Mouse (Mus musculus): Measurements from ENCODE around the gene Rbm34. TPM values are rescaled to one million over a fixed set of nuclear protein-coding genes. Genes with fewer than 3 reads are reported as not detected.

The Rbm34 gene
- total RNA-seq, 2 experiments from 2014 or later, result 4.6 to 5.6 TPM

DNA sequence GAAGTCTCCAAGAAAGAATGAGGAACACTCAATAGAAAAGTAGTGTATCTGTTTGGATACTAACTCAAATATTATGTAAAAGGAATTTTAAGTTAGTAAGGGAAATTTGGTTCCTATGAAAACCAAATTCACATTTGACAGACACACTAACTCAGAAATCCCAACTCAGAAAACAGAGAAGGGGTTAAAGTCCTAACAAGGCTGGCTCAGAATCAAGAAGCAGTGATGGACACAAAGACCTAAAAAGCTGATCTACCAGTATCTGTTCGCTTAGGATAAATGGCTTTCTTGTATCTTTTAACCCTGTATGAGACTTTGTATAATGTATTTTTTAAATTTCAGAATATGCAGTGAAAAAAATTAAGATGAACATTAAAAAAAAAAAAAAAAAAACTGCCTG lies 1.3 kb downstream of the Rbm34 start:
- no peak for DNase-seq
- intact Hi-C loops (cut with DNase I; ENCODE audit: low total_unique reads), result no loop called here

DNA sequence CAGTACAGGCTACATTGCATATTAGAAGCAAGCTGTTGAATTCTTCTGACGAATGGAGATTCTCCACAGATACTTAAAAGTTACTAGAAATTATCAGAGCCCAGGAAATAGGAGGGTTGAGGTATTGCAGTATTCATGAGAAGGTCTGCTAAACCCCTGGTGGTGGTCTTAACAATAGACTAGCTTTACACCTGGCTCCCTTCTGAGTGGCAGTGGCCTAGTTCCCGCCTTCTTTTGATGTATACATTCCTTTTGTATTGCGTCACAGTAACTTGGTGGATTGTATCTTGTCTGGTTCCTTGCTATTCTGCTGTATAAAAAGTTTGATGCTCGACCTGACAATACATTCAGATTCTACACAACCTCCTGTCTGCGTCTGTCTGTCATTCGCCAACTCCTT lies 2.8 kb downstream of the Rbm34 start:
- DNase-seq, result no peak
- intact Hi-C loops (cut with DNase I; ENCODE audit: low total_unique reads), result no loop called here

DNA sequence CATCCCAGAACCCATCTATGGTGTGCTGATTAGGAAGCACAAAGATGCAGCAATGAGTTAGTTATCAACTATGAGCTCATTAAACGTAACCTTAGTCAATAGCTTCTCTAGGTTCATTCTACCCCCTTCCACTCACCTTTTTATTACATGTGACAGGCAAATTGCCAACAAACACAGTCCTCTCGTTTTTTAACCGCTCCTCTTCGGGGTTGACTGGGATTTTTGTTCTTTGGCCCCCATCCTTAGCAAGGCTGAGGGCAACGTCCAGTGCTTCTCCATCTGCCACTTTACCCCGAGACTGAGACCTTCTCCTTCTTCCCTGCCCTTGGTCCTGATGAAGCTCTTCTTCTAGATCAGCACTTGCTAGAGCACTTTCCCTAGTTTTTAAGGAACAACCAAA lies 5.6 kb downstream of the Rbm34 start:
- DNase-seq, result no peak
- intact Hi-C loops (cut with DNase I; ENCODE audit: low total_unique reads), result no loop called here

DNA sequence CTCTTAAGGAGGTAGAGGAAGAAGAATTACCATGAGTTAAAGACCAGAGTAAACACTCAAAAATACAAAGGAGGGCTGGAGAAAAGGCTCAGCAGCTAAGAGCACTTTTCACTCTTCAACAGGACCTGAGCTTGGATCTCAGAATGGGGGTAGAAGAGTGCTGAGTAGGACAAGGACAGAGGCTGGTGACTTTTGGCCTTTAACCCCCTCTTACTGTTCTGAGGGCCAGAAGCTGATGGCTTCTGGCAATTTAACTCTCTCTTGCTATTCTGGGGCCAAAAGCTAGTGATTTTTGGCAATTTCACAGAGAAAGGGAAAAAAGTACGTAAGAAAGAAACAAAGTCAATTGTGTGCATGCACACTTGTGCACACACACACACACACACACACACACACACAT lies 8.0 kb downstream of the Rbm34 start:
- DNase-seq, result no peak
- intact Hi-C loops (cut with DNase I; ENCODE audit: low total_unique reads), result no loop called here

DNA sequence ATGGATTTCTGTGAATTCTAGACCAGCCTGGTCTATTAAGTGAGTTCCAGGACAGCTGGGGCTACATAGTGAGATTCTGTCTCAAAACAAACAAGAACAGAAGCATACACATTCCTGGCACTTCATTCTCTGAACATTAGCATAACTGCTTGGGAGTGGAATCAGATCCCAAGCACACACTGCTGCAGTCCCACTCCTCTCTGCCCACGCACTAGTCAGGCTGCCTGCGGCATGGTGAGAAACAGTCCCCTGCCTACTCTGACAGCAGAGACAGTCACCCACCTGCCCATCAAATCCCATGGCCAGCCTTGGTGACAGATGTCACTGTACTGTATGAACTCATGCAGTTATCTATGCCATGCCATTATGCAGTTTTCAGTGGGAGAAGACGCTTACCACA lies 9.4 kb downstream of the Rbm34 start:
- no peak for DNase-seq
- intact Hi-C loops (cut with DNase I; ENCODE audit: low total_unique reads), result no loop called here

DNA sequence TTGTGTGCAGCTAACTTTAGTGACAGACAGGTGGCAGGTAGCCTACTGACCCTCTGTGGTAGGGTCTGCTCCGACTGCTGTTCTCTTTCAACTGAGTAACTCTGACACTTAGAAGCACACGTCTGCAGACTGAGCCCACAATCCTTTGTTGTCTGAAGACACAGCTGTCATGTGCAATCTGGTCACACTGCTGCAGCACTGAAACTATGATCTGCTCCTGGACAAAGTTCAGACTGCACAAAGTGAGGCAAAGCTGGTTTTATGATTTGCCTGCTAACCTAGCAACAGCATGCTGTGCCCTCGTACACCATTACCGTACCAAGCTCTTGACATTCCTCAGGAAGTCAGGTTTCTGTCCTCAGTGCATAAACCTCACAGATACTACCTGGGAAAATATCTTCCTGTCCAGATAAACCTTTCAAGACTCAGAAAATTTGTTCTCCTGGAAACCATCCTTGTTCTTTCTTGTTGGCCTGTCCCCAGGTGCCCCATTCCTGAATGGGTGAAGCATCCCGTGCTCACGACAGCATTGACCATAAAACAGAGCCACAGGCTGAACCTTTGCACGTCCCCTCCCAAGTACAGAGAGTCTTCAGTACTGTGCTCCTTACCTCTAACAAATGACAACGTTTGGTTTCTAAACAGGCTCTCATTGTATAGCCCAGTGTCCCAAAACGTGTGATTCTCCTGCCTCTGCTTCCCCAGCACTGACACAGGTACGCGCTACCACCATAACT lies 18.8 kb downstream of the Rbm34 start:
- DNase-seq, result no peak
- intact Hi-C loops (cut with DNase I; ENCODE audit: low total_unique reads), result no loop called here

DNA sequence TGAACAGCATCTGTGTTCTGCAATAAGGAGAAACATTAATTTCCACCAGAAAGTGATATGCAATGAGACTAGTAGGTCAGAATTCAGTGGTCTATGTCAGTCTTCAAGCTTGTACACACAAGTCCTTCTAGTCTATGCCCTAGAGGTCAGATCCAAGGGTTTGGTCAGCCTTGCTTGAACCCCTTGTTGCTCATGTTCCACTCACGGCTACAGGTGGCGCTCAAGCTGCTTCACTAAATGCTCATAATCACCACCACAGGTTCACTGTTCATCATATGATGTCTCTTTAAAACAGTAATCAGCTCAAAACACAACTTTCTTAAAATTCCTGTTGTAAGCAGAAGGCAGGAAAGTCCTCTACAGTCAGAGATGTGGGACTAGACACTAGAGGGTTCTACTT lies 21.3 kb downstream of the Rbm34 start:
- intact Hi-C loops (cut with DNase I; ENCODE audit: low total_unique reads), result no loop called here
- no peak for DNase-seq

DNA sequence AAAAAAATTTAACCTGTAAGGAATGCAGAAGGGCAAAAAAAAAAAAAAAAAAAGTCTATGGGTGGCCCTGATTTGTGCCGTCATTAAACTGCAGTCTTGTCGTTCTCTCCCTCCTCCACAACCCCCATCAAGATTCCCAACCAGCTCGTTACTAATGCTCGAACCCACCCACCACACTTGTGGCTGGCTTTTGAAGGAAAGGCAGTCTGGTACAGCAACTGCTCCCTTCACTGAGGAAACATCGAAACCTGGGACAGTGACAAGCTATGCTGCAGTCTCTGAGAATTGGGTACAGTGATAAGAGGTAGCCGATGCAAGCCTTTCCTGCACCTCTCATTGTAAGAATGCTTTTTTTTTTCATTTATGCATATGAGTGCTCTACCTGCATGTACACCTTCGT lies 24.4 kb downstream of the Rbm34 start:
- intact Hi-C loops (cut with DNase I; ENCODE audit: low total_unique reads), result no loop called here
- DNase-seq, result no peak

DNA sequence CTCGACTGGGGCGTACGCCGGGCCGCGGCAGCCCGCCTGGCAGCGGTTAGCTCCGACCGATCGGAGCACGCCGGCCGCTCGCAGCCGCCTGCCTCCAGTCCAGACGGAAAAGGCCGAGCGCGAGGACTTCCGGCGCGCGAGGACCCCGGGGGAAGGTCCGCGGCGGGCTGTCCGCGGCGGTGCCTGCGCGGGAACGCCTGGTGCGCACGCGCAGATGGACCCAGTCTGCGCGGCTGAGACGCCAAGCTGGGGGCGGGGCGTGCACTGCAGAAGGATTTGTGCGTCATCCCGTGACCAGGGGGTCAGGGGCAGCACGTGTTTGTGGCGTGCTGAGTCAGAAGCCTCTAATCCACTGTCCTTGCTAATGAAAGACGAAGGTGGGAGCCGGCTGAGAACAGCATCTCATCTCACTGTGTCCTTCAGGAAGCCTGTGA lies 25.1 kb downstream of the Rbm34 start, which contains the start of gene Tomm20:
Tomm20 (minus strand) TSS at position 115 of the 434 bp plus-strand sequence.
- intact Hi-C loops (cut with DNase I; ENCODE audit: low total_unique reads), result no loop called here

DNA sequence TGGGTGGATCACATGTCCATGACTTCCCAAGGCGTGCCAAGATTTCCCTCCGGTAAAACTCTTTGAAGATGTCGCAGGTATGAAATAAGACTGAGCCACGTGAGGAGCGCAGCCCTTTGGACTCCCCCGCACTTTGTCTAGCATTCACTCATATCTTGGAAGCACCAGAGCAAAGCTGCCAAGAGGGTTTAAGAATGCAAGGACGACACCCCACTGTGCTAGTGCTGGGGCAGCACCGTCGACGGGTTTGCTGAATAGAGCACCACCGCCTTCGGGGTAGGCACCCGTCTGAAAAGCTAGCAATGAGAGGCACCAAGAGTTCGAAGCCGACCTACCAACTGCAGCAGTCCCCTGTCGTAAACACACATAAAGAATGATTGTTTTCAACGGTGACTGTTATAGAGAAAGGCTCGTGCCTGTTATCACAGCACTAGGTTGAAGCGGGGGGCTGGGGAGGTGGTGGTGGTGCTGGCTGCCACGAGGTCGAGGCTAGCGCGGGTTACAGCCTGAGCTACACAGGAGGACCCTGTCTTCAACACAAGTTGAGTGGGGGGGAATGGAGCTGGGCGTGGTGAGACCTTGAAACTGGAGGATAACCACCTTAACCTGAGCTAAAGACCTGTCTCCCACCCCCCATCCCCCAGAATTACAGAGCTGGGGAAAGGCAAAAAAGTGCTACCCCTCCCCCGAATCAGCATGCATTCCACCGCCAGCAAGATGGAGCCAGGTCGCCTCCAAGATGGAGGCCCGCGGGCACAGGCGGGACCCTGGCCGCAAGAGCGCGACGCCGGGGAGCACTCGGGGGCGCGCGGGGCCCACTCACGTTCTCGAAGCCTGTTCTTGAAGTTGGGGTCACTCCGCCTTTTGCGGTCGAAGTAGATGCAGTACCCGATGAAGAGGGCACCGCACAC lies 25.8 kb downstream of the Rbm34 start:
- peak; percentile 44 for DNase-seq
- intact Hi-C loops (cut with DNase I; ENCODE audit: low total_unique reads), result no loop called here

More for the DNA sequence above, 25.1 kb downstream of the Rbm34 start, which contains the start of gene Tomm20:
- DNase-seq, result peak; percentile 96

DNA sequence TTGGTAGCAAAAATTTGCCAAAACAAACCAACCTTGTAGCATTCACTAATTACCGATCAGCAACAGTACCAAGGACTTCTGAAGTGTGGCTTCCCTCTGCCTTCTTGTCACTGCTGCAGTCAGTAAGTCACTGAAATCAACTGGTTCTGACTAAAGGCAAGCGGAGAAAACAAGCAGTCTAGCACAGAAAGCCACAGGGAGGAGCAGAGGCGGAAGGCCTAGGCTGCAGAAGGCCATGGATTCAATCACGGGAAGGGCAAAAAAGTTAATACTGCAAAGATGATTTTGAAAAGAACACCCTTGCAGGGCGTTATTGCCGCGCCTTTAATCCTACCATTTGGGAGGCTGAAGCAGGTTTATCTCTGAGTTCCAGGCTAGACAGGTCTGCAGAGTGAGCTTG lies 27.3 kb downstream of the Rbm34 start:
- DNase-seq, result no peak
- intact Hi-C loops (cut with DNase I; ENCODE audit: low total_unique reads), result no loop called here

DNA sequence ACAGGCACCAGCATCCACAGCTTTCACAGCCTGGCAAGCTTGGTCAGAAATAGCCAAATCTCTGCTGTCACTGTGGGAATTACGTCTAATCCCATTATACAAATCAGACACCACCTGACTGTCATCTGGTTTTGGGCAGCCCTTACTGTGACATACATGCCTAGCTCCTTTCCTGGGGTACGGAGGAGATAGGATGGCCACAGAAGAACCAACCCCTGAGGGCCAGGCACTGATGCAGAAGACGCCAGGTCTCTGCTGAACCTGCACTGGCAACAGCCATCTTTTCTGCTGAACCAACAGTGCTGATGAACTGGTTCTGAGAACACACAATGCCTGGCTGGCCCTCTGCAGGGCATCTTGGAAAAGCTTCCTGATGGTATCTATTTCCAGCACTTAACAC lies 33.5 kb downstream of the Rbm34 start:
- intact Hi-C loops (cut with DNase I; ENCODE audit: low total_unique reads), result no loop called here
- DNase-seq, result no peak

DNA sequence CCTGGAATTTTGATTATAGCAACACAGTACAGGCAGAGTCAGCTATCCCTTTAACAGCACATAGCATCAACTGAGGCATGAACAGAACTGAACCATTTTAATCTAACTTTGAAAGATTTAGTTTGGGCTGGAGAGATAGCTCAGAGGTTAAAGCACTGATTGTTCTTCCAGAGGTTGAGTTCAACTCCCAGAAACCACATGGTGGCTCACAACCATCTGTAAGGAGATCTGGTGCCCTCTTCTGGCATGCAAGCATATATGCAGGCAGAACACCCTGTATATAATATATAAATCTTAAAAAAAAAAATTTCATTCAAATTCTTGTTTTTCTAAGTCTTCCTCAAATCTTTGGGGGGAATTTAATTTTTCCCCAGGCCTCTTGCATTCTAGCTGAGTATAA lies 34.9 kb downstream of the Rbm34 start:
- intact Hi-C loops (cut with DNase I; ENCODE audit: low total_unique reads), result no loop called here
- DNase-seq, result no peak

DNA sequence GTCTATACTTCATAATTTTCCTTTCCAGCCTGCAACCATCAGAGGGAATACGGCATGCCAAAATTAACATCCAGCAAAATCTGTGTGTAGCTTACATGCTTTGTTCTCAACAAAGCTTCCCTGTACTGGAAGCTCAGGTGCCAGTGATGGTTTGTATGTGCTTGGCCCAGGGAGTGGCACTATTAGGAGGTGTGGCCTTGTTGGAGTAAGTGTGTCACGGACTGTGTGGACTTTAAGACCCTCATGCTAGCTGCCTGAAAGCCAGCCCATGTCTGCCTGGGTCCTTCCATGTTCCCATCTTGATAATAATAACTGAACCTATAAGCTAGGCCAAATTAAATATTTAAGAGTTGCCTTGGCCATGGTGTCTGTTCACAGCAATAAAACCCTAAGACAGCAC lies 35.5 kb downstream of the Rbm34 start:
- intact Hi-C loops (cut with DNase I; ENCODE audit: low total_unique reads), result no loop called here
- no peak for DNase-seq

DNA sequence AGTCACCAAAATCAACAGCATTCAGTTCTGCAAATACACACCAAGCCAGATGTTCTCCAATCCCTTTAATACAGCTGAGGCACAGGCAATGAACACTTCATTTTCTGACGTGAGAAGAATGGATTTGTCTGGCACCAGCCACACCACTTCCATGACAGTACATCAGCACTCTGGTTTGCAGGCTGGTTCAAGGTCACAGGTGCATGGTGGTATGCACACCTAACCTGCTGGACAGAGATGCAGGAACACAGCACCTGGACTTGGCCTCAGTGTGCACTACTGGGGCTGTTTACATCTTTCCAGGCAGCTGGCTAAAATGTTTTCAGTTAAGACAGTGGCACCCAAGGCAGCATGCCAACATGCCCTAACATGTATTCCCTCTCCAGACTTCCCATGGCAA lies 38.2 kb downstream of the Rbm34 start:
- intact Hi-C loops (cut with DNase I; ENCODE audit: low total_unique reads), result loop anchor here (5.0 kb wide), 1 partner anchor 40 kb away; the partner anchor contains the start of gene Rbm34
- no peak for DNase-seq

DNA sequence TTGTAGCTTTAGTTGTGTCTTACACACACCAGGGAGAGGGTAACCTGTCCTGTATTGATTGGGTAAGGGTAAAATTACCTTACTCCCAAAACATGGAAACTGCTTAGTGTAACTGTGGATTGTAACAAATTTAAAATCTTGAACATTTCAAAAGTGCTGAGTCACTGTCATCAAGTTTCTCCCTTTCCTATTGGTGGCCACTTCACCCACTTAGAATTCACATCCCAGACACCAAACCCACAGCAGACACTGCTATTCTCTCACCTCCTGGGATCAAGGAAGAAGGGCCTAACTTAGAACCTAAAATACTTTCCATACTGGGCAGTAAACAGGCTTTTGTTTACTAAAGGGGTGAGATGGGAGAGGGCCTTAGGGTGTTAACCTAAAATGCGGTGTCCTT lies 38.6 kb downstream of the Rbm34 start:
- intact Hi-C loops (cut with DNase I; ENCODE audit: low total_unique reads), result loop anchor here (5.0 kb wide), 1 partner anchor 40 kb away; the partner anchor contains the start of gene Rbm34
- no peak for DNase-seq

DNA sequence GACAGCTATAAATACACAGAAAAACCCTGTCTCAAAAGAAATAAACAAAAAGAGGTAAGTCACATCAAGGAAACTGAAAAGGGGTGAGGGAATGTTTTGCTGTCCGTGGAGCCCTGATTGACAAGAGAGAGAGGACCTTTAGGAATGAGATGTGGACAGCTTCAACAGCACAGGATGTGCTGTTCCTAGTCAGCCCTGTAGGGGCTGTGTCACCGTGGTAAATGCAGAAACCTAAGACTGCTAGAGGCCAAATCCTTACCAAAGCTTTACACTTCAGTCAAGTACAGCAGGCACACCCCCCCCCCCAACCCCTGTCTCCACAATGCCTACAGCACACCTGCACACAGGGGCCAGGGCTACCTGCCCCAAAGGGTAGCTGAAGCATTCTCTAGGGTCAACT lies 39.2 kb downstream of the Rbm34 start:
- DNase-seq, result no peak
- intact Hi-C loops (cut with DNase I; ENCODE audit: low total_unique reads), result loop anchor here (5.0 kb wide), 1 partner anchor 41 kb away; the partner anchor contains the start of gene Rbm34

DNA sequence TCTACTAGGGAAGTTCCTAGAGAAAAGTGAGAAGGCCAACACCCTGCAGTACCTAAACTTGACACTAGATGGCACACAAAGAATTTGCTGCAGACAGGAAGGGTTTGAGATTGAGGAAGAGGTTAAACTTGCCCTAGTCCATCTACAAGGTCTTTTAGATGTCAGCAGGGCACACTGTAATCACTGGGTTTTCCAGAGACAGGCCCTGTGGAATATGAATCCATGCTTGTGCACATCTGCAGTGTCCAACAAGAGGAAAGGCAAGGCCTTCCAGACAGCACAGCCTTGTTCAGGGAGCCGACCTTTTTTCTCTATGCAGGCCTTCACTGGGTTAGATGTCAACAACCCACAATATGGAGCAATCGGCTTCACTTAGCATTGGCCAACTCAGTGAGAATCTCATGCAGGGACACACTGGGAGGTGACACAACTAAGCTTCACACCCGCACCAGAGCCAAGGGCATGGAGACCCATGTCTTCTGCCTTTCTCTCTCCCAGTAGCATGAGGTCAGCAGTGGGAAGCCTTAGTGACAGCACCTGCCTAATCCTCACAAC lies 41.2 kb downstream of the Rbm34 start:
- intact Hi-C loops (cut with DNase I; ENCODE audit: low total_unique reads), result loop anchor here (5.0 to 10.0 kb wide), 2 partner anchors 43 to 185 kb away; partner anchors contain the start of gene Rbm34
- DNase-seq, result peak; percentile 37

DNA sequence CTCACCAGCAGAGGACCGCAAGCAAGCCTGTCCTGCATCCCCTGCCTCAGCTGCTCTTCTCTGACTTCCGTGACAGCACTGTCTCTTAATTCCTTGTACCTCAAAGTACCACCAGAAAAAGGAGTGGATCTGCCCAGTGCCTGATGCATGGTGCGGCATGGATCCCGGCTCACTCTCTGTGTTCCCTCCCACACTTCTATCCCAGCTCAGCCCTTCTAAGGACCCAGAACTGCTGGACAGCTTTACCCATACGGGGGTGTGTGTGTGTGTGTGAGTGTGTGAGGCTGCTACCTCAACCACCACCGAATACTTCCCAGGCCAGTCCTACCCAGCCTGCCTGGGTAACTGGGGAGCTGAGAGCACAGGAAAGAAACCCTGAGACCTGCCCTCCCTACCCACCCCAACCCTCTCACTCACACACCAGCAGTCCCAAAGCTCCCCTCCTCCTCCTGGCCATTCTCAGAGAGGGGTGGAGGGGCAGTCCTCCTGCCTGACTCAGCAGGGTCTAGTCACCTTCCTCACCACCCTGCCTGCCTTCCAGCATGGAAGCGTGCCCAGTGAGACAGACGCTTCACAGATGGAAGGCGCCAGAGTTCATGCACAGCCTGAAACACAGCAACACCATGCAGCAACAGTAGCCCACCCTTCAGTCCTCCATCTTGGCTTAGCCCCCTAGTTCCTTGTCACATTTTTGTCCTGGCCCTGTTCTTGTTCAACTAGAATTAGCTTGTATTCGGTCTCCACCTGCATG lies 41.9 kb downstream of the Rbm34 start:
- no peak for DNase-seq
- intact Hi-C loops (cut with DNase I; ENCODE audit: low total_unique reads), result loop anchor here (10.0 kb wide), 1 partner anchor 184 kb away; no protein-coding TSS in a partner anchor

All from gastrocnemius, postnatal 14 days (tissue).